Mouse (Mus musculus): Measurements from ENCODE around the gene Prrt1.

DNA sequence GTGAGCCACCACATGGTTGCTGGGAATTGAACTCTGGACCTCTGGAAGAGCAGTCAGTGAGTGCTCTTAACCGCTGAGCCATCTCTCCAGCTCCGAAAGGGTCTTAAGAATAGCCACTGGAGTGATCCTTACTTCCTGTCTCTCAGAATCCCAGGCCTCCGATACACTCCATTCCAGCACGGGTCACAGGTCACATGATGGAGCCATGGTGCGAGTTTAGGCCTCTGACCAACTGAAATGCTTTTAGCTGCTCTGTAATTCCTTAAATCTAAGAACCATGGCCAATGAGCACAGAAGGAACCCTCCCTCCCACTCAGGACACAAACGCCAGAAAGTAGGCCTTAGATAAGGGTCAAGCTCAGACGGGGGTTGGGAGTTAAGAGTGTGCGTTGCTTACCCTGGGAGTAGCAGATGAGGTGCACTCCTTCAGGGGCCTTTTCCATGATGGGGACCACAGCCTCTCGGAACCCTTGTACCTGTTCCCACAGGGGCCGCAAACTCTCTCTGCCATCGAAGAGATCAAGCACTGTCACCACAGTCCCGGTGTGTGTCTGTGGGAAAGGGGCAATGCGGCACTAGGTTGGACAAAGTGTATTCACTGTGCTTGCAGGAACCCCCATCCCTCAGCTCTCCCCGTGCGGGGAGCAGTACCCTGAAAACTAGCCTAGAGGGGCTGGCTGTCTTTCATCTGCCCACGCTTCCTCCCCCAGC lies 3.1 kb upstream of the Prrt1 start:
- TF ChIP-seq EP300 (IDR thresholded peaks at IDR 0.05; ENCODE audit: low read depth) (no peak), CTCF (IDR thresholded peaks at IDR 0.05; ENCODE audit: low read depth) (no peak)
